7 mouse cellular contexts compared by ENCODE assay signal in the genomic region with DNA sequence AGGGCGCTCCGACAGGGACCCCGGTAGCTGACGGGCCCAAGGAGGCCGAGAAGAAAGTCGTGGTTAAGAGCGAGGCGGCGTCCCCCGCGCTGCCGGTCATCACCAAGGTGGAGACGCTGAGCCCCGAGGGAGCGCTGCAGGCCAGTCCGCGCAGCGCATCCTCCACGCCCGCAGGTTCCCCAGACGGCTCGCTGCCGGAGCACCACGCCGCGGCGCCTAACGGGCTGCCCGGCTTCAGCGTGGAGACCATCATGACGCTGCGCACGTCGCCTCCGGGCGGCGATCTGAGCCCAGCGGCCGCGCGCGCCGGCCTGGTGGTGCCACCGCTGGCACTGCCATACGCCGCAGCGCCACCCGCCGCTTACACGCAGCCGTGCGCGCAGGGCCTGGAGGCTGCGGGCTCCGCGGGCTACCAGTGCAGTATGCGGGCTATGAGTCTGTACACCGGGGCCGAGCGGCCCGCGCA. TPM values are rescaled to one million over a fixed set of nuclear protein-coding genes. Genes with fewer than 3 reads are reported as not detected.
DNase-seq lines count a peak whose midpoint lies in the region; ATAC-seq and TF ChIP-seq lines count a peak whose summit lies in the region.

No protein-coding gene starts in this region.

- peaks cover 10% of the 10 kb centered on the region for H3K4me1 ChIP-seq in testis, adult 2 months (ENCODE audit: control insufficient read depth, insufficient read depth, low read length)
- H3K4me1 ChIP-seq in forebrain, embryonic 16.5 days (replicated peaks; ENCODE audit: control insufficient read depth, insufficient read depth, low read length) = peaks cover 13% of the 10 kb centered on the region
- peaks cover 39% of the 10 kb centered on the region for H3K4me1 ChIP-seq in limb, embryonic 15.5 days
- no peaks in the 10 kb centered on the region for H3K4me1 ChIP-seq in stomach, postnatal 0 days (replicated peaks; ENCODE audit: control insufficient read depth, insufficient read depth)

- ATAC-seq in forebrain, embryonic 16.5 days = no peak; the same call in 1 of the 2 replicates
- no peak for ATAC-seq in limb, embryonic 15.5 days (ENCODE audit: insufficient number of reproducible peaks, low FRiP score, low TSS enrichment, low read depth)
- no peak; the same call in 1 of the 2 replicates for ATAC-seq in stomach, postnatal 0 days (ENCODE audit: low FRiP score, low TSS enrichment)
- no peak for ATAC-seq in frontal cortex, adult (ENCODE audit: low TSS enrichment)

- no peak for TF ChIP-seq CTCF in testis, adult 2 months (IDR thresholded peaks at IDR 0.05; ENCODE audit: control insufficient read depth, insufficient read depth, insufficient replicate concordance, low read depth, low read length)
- no peak; the same call in 1 of the 2 replicates for TF ChIP-seq CTCF in stomach, postnatal 0 days (IDR thresholded peaks at IDR 0.05; ENCODE audit: low read depth)

- H3K9ac ChIP-seq in forebrain, embryonic 16.5 days (replicated peaks; ENCODE audit: low read depth, low read length) = no peak overlapping the region
- peak overlapping the region; percentile 52 for H3K9ac ChIP-seq in limb, embryonic 15.5 days
- no peak overlapping the region for H3K9ac ChIP-seq in stomach, postnatal 0 days (ENCODE audit: low read length)

- DNase-seq in testis, postnatal 10 days (ENCODE audit: low spot score) = no peak
- no peak for DNase-seq in stomach, postnatal 0 days (ENCODE audit: low spot score)
- no peak for DNase-seq in right cerebral cortex, postnatal 14 days

- TF ChIP-seq EP300 in stomach, postnatal 0 days (optimal IDR thresholded peaks at IDR 0.05) = no peak

- H3K36me3 ChIP-seq in testis, adult 2 months (ENCODE audit: control insufficient read depth, insufficient read depth, low read length) = no peaks in the 10 kb centered on the region
- H3K36me3 ChIP-seq in forebrain, embryonic 16.5 days (ENCODE audit: control insufficient read depth, insufficient read depth) = no peaks in the 10 kb centered on the region
- no peaks in the 10 kb centered on the region for H3K36me3 ChIP-seq in limb, embryonic 15.5 days
- no peaks in the 10 kb centered on the region; the same call in 1 of the 2 replicates for H3K36me3 ChIP-seq in stomach, postnatal 0 days (ENCODE audit: control insufficient read depth, insufficient read depth, low read length)

- peaks cover 3% of the 10 kb centered on the region; the same call in 1 of the 2 replicates for H3K9me3 ChIP-seq in forebrain, embryonic 16.5 days (ENCODE audit: control insufficient read depth, low read length)
- no peaks in the 10 kb centered on the region for H3K9me3 ChIP-seq in limb, embryonic 15.5 days
- 0 out of 2 replicates have a peak, but pooled peaks cover 3% of the 10 kb centered on the region for H3K9me3 ChIP-seq in stomach, postnatal 0 days (ENCODE audit: control insufficient read depth, low read length)

- 0 out of 2 replicates have a peak overlapping the region, but pooled peaks have one; percentile 12 for H3K4me2 ChIP-seq in forebrain, embryonic 16.5 days (ENCODE audit: low read length)
- peak overlapping the region; percentile 84 for H3K4me2 ChIP-seq in limb, embryonic 15.5 days
- peak overlapping the region; percentile 33 for H3K4me2 ChIP-seq in stomach, postnatal 0 days (replicated peaks; ENCODE audit: low read depth)

- WGBS in forebrain, embryonic 16.5 days = under 1% methylated on average over 58 of the region's 62 CpGs
- WGBS in limb, embryonic 15.5 days = under 1% methylated on average over 62 of the region's 62 CpGs
- under 1% methylated on average over 54 of the region's 62 CpGs for WGBS in stomach, postnatal 0 days

- H3K27me3 ChIP-seq in testis, adult 2 months (ENCODE audit: control insufficient read depth, insufficient read depth, low read length) = peaks cover 6% of the 10 kb centered on the region
- H3K27me3 ChIP-seq in forebrain, embryonic 16.5 days (replicated peaks; ENCODE audit: control insufficient read depth, insufficient read depth, low read length) = peaks cover 90% of the 10 kb centered on the region
- peaks cover 88% of the 10 kb centered on the region for H3K27me3 ChIP-seq in limb, embryonic 15.5 days
- H3K27me3 ChIP-seq in stomach, postnatal 0 days (ENCODE audit: control insufficient read depth, insufficient read depth, low read length) = peaks cover 27% of the 10 kb centered on the region

- peak overlapping the region; percentile 8; the same call in 1 of the 2 replicates for H3K4me3 ChIP-seq in testis, adult 2 months (ENCODE audit: control insufficient read depth, low read depth, low read length)
- H3K4me3 ChIP-seq in forebrain, embryonic 16.5 days (replicated peaks; ENCODE audit: low read length) = peak overlapping the region; percentile 35
- peak overlapping the region; percentile 57 for H3K4me3 ChIP-seq in limb, embryonic 15.5 days
- peak overlapping the region; percentile 51 for H3K4me3 ChIP-seq in stomach, postnatal 0 days (ENCODE audit: low read depth, low read length)

- no peak overlapping the region for H3K27ac ChIP-seq in testis, adult 2 months (ENCODE audit: control insufficient read depth, insufficient read depth, low read depth, low read length)
- no peak overlapping the region for H3K27ac ChIP-seq in forebrain, embryonic 16.5 days (ENCODE audit: low read length)
- H3K27ac ChIP-seq in limb, embryonic 15.5 days = peak overlapping the region; percentile 89
- no peak overlapping the region for H3K27ac ChIP-seq in stomach, postnatal 0 days (replicated peaks)

- no peak for TF ChIP-seq POLR2A in testis, adult 2 months (IDR thresholded peaks at IDR 0.05; ENCODE audit: control insufficient read depth, low read depth, low read length)

RNA-seq across cellular contexts. Expression of a gene that starts 1.2 kb away (rescaled TPM):
- polyA plus RNA-seq in testis, adult 2 months (2012; rRNA removed) = 0.20 and 0.22 TPM in 2 replicates
- 1.7 and 2.5 TPM in 2 replicates for polyA plus RNA-seq in forebrain, embryonic 16.5 days (2015; fragmentation: Nextera tagmentation; extraction: Ambion mirVana)
- 6.4 and 6.8 TPM in 2 replicates for polyA plus RNA-seq in limb, embryonic 15.5 days (2015; fragmentation: Nextera tagmentation; extraction: Ambion mirVana)
- 0.40 and 0.41 TPM in 2 replicates for polyA plus RNA-seq in stomach, postnatal 0 days (2015; fragmentation: Nextera tagmentation; extraction: Ambion mirVana)

RNA-seq across cellular contexts. Expression of a gene that starts 9.0 kb away (rescaled TPM):
- polyA plus RNA-seq in testis, adult 2 months (2012; rRNA removed) = 70.3 and 73.6 TPM in 2 replicates
- 51.8 and 60.0 TPM in 2 replicates for polyA plus RNA-seq in forebrain, embryonic 16.5 days (2015; fragmentation: Nextera tagmentation; extraction: Ambion mirVana)
- 61.1 and 62.0 TPM in 2 replicates for polyA plus RNA-seq in limb, embryonic 15.5 days (2015; fragmentation: Nextera tagmentation; extraction: Ambion mirVana)
- polyA plus RNA-seq in stomach, postnatal 0 days (2015; fragmentation: Nextera tagmentation; extraction: Ambion mirVana) = 33.0 and 38.1 TPM in 2 replicates

RNA-seq across cellular contexts. Expression of a gene that starts 10.5 kb away (rescaled TPM):
- not detected in 2 replicates for polyA plus RNA-seq in testis, adult 2 months (2012; rRNA removed)
- 0.15 TPM in 1 of 2 replicates, not detected in the other for polyA plus RNA-seq in forebrain, embryonic 16.5 days (2015; fragmentation: Nextera tagmentation; extraction: Ambion mirVana)
- 0.20 and 0.29 TPM in 2 replicates for polyA plus RNA-seq in limb, embryonic 15.5 days (2015; fragmentation: Nextera tagmentation; extraction: Ambion mirVana)
- 2.8 and 2.9 TPM in 2 replicates for polyA plus RNA-seq in stomach, postnatal 0 days (2015; fragmentation: Nextera tagmentation; extraction: Ambion mirVana)

RNA-seq across cellular contexts. Expression of a gene that starts 33.0 kb away (rescaled TPM):
- polyA plus RNA-seq in testis, adult 2 months (2012; rRNA removed) = 0.98 and 1.1 TPM in 2 replicates
- 0.91 and 1.1 TPM in 2 replicates for polyA plus RNA-seq in forebrain, embryonic 16.5 days (2015; fragmentation: Nextera tagmentation; extraction: Ambion mirVana)
- polyA plus RNA-seq in limb, embryonic 15.5 days (2015; fragmentation: Nextera tagmentation; extraction: Ambion mirVana) = 0.22 and 0.37 TPM in 2 replicates
- 59.3 and 64.0 TPM in 2 replicates for polyA plus RNA-seq in stomach, postnatal 0 days (2015; fragmentation: Nextera tagmentation; extraction: Ambion mirVana)

Comparison
In these comparisons a context has a peak if more than half of its experiments do, and no peak if none do; other contexts are left out.
1. H3K4me2 ChIP-seq: peak in every context shown above with its lines; median percentile 84 in limb, embryonic 15.5 days; 33 in stomach, postnatal 0 days; 12 in forebrain, embryonic 16.5 days.